Mouse (Mus musculus): Measurements from ENCODE around the gene 2610528J11Rik.

GRCm38 (mm10) chr4:118535610-118536009, 8.8 kb downstream of the 2610528J11Rik start:
- TF ChIP-seq POLR2A (IDR thresholded peaks at IDR 0.05; ENCODE audit: borderline replicate concordance, extremely low read depth, low read depth, low read length): no peak
- no peak for TF ChIP-seq CTCF (IDR thresholded peaks at IDR 0.05; ENCODE audit: insufficient read depth, low read length)

All from lung, adult 2 months (tissue).